Mouse (Mus musculus): Measurements from ENCODE around the gene Ppp1r12c. TPM values are rescaled to one million over a fixed set of nuclear protein-coding genes. Genes with fewer than 3 reads are reported as not detected.
A peak's percentile ranks its signal among the peaks of the same experiment; 100 is the strongest.
"Not testable (repeated sequence)": the region's sequence is repeated elsewhere in the genome, so short reads cannot be mapped to it uniquely, and the experiment has no call there.

Ppp1r12c gene
- 100 to 1,000 TPM; 106 to 112 TPM for total RNA-seq (2021)
- long read RNA-seq, experiment 1, transcript Ppp1r12c-202 (22 exons, 2,667 nt) = minor isoform, 24 of 128 reads
- long read RNA-seq, experiment 1, transcript Ppp1r12c-201 (22 exons, 2,983 nt) = major isoform, 46 of 128 reads
- long read RNA-seq, experiment 1, partial matches to known transcripts = 11 of 128 reads
- long read RNA-seq, experiment 1, other reads (novel, unspliced or antisense) = 46 of 128 reads
- long read RNA-seq, experiment 2, transcript Ppp1r12c-202 (22 exons, 2,667 nt) = minor isoform, 42 of 281 reads
- long read RNA-seq, experiment 2, transcript Ppp1r12c-201 (22 exons, 2,983 nt) = major isoform, 138 of 281 reads
- long read RNA-seq, experiment 2, partial matches to known transcripts = 21 of 281 reads
- long read RNA-seq, experiment 2, other reads (novel, unspliced or antisense) = 79 of 281 reads

DNA sequence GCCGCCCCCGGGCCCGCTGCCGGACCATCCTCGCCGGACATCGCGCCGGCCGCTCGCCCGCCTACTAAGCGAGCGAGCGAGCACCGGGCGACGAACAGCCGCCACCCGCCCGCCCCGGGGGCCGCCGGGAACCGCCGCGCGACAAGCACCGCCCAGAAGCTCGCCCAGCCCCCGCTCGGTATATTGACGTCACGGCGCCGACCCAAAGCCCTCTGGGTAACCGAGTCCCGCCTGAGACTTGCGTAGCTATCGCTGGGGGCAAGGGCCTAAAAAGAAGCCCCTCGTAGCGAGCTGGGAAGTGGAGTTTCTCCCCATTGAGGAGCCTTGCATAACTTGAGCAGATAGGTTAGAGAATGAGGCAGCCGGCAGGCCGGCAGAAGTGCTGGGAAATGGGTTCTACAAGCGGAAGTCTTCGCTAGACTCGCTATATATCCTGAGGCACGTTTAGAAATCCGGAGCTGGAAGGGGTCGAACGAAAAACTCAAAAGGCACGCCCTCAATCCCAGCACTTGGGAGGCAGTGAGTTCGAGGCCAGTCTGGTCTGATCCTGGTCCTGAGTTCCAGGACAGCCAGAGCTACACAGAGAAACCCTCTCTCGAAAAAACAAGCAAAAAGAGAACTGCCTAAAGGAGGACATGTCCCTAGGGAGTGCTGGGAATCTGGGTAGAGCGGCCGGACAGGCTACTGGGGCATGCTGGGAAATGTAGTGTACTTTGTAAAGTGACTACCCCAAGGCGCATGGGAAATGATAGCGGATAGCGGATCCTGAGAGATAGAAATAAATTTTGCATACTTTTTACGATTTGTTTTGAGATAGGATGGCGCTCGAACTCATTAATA, at the start of gene Ppp1r12c:
Ppp1r12c (minus strand) TSS at position 123 of the 840 bp plus-strand sequence.
- DNase-seq (ENCODE audit: low spot score in 2 of 2) = peak; percentile 88

DNA sequence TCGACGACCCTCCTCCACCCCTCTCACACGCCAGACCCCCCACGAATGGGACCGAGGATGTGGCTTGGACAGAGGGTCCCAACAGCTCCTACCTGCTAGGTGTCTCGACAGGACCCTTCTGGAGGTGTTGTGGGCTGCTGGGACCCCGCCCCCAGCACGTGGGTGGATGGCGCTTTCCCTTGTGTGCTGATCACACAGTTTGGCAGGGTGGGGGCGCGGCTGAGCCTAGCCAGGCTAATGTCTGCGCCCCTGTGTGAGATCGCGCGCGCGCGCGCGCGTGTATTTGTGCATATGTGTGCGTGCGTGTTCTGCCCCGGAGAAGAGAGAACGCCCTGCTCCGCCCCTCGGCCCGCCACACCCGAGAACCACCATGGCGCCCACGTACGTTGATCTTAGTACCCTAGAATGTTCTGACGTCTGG, 45.8 kb upstream of the Ppp1r12c start, which contains the start of gene Syt5:
Syt5 (minus strand) TSS at position 321 of the 421 bp plus-strand sequence.
- DNase-seq (ENCODE audit: low spot score in 2 of 2) = no peak

DNA sequence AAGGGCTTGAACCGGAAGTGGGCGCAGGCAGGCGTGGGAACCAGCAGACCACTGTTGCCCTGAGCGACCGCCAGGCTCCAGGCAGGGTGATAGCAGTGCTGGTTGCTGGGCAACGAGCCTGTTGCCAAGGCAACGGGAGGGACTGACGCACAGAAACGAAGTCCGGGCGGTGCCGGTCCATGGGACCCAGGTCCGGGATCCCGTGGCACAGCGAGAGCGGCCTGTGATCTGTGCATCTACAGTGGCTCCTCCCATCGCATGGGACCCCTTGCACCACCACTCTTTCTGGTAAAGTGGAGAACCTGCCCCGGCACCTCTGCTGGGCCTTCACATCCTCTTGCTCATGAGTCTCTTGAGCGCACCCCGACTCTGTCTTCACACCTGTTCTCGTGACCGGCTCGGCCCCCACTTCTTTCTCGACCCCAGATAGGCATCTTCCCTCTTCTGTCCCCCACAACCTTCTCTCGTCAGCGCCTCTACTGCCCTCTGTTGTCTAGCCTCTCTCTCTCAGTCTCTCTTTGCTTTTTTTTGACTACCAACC, 45.2 kb upstream of the Ppp1r12c start:
- DNase-seq (ENCODE audit: low spot score in 2 of 2) = peak in 1 of 2 experiments; percentile 44

DNA sequence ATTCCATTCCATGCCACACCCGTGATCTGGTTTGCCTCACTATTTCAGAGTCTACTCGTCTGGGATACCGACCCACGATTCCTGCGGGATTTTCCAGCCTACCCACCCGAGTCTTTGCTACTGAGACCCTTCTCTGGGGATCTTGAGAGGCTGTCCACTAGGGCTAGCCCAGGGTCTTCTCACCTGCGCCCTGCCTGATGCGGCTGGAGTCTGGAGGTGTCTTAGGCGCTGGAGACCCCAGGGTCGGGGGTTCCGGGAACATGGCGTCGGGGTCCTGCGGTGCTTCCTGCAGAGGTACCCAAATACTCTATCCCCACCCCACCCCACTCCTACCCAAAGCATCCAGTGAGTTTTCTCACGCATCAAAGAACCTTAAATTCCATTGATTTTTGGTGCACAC, 44.6 kb upstream of the Ppp1r12c start:
- DNase-seq (ENCODE audit: low spot score in 2 of 2) = no peak

DNA sequence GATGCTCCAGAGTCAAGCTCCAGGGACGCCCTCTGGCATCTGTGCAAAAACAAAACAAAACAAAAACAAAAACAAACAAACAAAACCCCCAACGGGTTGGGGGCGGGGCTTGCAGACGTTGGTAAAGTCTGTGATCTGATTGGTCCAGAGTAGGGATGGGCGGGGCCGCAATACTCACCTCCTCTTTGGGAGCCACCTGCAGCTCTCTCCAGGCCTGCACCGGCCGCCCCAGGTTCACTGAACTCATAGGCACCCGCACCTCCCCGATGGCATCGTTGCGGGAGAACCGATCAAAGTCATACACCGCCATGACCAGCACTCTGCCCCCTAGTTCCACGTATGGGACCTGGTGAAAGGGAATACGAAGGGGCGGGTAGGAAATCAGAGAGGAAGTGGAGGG, 40.5 kb upstream of the Ppp1r12c start:
- DNase-seq (ENCODE audit: low spot score in 2 of 2) = no peak

DNA sequence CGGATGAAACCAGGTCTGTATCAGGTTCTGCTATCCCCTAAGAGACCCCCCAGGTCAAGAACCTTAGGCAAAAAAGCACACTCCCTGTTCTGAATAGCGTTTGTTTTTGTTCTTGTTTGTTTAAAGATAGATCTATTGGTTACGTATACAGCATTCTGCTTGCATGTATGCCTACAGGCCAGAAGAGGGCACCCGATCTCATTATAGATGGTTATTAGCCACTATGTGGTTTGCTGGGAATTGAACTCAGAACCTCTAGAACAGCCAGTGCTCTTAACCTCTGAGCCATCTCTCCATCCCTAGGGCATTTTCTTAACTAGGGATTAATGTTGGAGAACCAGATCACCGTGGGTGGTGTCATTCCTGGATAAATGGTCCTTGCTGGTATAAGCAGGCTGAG, 39.9 kb upstream of the Ppp1r12c start:
- DNase-seq (ENCODE audit: low spot score in 2 of 2) = no peak

DNA sequence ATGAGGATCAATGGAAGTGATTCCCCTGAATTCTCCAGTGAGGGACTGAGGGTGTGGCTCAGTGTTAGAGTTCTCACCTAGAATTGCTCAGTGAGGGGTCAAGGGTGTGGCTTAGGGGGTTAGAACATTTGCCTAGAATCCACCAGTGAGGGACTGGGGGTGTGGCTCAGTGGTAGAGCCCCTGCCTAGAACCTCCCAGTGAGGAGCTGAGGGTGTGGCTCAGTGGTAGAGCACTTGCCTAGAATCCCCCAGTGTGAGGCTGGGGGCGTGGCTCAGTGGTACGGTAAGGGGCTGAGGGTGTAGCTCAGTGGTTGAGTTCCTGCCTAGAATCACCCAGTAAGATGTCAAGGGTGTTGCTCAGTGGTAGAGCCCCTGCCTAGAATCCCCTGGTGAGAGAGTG, 37.5 kb upstream of the Ppp1r12c start:
- DNase-seq (ENCODE audit: low spot score in 2 of 2) = no peak

DNA sequence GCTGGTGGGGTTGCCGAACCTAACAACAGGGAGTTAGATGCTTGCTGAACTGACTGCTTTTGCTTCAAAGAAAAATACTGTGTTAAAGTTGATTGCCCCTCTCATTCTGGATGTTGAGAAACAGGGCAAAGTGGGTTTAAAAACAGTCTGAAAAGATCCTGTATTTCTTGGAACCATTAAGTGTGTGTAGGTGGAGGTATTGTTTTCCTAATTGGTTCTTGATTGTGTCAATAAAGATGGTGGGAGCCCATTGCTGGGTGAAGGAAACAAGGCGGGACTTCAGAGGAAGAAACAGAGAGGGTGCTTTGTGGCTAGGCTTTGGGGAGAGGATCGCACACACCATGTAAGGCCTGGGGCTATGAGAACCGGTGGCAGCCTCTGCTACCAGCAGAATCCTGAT, 35.7 kb upstream of the Ppp1r12c start:
- no peak for DNase-seq (ENCODE audit: low spot score in 2 of 2)

DNA sequence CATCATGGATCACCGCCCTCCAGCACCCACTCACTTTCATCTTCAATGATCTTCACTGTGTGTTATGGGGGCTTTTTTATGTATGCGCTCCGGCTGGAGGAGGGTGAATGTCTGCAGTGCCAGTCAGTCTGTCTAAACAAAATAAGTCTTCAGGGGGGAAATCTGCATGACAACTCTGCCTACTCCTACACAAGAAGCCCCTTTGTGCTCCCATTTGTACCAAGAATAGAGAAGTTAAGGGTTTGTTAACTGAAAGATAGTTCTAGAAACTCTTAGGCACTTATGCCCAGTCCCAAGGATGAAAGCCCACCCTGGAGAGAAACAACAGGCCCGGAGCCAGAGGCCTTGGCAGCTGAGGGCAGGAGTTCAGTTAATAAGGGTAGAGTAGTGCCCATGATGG, 34.9 kb upstream of the Ppp1r12c start:
- DNase-seq (ENCODE audit: low spot score in 2 of 2) = no peak

DNA sequence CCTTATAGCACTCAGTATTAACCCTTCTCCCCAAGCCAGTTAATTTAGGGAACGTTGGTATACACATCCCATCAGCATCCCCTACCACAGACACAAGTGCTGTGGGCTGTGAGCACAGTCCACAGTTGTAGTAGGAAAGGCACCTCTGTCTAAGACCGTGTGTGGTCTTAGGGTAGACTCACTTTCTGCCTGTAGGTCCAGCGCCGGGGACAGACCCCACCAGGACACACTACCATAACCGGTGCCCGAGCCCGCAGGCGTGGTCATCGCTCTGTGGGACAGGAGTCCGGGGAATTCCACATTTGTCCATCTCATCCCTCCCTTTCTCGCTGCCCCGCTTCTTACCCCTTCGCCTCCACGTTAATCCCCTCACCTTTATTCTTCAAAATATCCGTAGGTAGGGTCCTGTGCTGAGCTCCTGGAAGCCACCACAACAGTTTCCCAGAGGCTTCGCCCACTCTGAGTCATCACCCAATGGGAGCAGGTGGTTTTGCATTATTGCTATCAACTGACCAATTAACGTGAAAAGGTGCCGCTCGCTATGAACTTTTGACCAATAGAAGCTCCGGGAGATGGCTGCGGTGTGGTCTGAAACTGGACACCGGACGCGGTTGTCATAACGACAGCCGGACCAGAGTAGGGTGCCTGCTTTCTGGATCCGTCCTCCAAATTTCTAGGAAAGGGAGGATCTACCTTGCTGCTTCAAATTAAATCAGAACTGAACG, 30.7 kb upstream of the Ppp1r12c start, which contains the start of gene Dnaaf3:
Dnaaf3 (minus strand) TSS at position 449 of the 725 bp plus-strand sequence.
- DNase-seq (ENCODE audit: low spot score in 2 of 2) = peak in 1 of 2 experiments; percentile 57

DNA sequence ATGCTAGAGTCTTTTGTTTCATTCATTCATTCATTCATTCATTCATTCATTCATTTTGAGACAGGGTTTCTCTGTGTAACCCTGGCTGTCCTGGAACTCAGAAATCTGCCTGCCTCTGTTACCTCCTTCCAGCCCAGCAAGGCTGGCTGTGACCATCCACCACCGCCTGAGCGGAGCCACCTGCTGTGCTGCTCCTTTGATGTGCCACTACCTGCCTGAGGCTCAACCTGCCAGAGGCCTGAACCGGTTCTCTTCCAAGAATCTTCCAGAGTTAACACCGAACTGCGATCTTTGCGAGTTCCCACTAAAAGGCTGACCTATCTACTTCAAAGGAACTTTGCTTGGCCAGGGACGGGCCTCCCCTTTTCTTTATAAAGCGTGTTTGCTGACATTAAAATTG, 28.7 kb upstream of the Ppp1r12c start:
- not testable (repeated sequence) for DNase-seq (ENCODE audit: low spot score in 2 of 2)

DNA sequence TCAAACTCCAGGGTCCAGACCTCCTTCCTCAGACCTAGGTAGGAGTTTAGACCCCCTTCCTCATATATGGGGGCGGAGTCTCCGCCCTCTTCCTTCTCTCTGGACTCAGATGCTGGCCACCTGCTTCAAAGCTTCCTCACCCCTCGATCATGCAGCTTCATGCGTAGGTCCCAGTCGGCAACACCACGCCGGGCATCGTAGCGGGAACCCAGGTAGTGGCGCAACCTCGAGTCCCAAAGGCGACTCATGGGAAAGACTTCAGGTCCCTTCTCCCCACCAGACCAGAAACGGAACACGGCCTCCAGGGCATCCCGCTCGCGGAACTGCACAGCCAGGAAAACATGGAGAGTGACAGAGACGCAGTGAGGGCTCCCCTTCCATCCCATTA, 25.8 kb upstream of the Ppp1r12c start:
- DNase-seq (ENCODE audit: low spot score in 2 of 2) = no peak

DNA sequence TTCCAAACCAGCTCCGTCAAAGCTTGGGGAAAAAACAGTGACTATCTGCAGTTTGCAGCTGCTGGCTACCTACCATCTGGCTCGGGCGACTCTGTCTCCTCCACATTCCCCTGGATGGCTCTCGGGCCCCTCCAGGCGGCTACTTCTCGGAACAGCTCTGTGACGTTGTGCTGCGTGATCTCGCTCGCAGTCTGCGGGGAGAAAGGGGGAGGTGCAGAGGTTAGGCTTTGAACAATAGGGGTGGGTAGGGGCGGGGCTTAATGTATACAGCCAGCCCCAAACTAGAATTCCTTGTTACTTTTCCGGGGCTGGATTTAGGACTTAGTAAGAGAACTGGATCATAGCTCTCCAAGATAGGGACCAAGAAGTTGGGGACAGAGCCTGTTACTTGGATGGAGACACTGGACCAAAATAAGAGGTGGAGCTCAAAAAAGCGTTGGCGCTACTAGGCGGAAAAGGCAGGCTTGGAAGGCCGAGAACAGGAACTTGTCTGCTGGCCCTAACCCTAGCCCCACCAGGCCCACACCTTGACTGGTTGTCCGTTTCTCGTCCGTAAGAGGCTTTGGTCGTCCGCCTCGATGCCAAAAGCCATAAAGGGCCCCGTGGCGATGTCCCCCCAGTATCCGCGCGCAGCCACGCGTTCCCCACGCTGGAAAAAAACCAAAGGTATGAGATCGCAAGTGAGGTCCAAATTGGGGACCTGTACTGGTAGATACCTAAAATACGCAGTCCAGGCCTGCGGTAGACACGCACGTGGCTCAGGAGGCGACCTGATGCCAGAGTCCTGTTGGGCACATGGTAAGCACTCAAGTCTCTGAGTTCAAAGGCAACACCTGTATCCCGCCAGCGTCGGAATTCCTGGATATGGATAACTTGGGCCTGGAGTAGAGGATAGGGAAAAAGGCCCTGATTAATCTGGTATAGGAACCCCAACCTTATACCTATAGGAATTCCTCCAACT, 25.1 kb upstream of the Ppp1r12c start:
- DNase-seq (ENCODE audit: low spot score in 2 of 2) = peak in 1 of 2 experiments; percentile 32

DNA sequence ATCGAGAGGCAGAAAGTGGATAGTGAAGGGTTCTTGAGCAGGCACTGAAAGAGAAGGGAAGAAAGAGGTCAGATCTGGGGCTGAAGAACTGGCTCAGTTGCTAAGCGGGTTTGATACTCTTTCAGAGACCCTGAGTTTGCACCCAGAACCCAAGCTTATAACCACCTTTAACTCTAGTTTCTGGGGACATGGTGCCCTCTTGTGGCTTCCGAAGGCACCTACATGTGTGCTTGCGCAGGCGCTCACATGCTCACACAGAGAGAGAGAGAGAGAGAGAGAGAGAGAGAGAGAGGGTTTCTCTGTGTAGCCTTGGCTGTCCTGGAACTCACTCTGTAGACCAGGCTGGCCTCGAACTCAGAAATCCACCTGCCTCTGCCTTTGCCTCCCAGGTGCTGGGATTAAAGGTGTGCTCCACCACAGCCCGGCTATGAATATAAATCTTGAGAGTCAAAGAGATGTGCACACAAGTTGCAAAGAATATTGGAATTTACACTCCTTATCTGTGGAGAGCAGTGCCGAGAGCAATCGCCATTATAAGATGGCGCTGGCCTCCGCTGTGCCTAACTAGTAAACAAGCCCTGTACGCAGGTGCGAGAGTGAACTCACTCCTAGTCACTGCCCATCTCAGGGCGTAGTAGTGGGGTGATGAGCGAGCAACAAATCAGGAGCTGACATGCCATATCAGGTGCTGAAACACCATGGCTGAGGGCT, 22.9 kb upstream of the Ppp1r12c start, which contains the start of gene Tnni3:
Tnni3 (minus strand) TSS at position 18 of the 711 bp plus-strand sequence.
- not testable (repeated sequence) for DNase-seq (ENCODE audit: low spot score in 2 of 2)

DNA sequence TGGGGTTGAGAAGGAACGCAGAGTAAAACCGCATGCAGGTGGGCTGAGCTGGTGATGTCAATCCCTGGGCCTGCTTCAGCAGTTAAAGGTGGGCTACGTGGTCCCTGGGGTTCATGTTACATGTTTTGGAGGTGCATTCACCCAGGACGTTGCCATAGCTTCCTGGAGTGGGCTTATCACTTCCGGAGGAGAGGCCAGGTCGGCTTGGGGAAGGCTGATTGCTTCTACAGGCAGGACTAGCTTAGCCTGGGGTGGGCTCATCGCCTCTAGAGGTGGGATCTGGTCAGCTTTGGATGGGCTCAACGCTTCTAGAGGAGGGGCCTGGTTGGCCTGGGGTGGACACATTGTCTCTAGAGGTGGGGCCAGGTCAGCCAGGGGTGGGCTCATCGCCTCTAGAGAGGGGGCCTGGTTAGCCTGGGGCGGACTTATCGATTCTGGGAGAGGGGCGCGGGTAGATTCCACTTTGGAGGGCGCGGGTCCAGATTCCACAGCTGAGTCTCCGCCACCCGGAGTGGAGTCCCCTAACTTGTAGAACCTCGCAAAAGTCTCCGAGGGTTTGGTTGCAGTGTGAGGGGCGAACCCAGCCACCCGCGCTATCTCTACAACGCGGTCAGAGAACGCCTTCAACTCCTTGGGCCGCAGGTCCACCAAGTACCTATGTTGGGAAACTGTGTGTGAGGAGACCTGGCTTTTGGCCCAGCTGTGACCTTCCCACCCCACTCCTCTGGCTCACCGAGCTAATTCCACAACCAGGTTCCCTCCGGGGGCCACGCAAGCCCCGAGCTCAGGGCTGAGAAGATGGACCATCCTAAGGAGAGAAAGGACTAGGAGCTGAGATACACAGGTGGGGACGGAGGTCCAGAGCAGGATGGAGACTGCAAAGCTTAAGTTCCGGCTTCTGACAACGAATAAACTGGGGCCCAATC, 22.0 kb upstream of the Ppp1r12c start:
- DNase-seq (ENCODE audit: low spot score in 2 of 2) = no peak

DNA sequence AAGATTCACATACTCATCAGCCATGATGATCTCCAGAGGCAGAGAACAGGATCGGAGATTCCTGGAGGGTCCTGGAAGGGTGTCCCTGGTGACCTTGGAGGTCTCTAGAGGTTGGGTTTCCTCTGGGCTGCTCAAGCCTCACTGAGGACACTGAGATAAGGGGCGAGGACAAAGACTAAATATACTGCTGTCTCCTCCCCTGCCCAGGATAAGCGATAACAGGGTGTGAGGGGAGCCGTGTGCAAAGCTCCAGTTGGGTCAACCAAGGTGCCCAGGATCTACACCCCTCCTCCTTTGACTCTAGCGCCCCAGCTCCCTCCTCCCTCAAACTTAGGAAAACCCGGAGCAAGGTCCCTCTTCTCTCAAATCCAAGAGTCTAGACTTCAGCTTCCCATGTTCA, 20.8 kb upstream of the Ppp1r12c start:
- no peak for DNase-seq (ENCODE audit: low spot score in 2 of 2)

DNA sequence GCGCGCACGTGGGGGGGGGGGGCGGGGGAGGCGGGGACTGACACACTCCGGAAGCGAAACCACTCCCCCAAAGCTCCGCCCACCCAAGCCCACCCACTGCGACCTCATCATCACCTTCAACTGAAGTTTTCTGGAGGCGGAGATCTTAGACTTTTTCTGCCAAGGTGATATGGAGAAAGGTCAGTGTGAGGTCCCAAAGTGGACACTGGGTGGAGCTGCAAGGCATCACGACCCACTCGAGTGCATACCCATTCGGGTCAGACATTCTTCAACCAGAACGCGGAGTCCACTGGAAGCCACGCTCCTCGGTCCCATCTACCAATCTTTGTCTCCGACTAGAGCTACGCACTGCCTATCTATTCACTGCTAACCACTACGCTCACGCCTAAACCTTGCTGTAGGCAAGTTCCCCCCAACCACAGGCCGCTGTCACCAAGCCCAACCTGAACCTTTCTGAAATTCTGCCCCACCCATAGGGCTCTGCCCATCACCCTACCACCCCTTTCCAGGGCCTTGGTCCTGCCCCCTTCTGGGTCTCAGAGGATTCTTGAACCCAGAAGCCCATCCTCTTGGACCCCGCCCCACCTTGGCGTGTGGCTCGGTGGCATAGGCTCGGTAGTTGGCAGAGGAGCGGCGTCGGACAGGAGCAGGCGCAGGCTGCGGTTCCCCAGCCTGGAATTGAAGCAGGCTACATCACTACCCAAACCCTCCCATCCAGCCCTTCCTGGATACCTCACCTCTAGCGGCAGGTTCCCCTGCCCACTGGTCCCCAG, 19.9 kb upstream of the Ppp1r12c start:
- no peak for DNase-seq (ENCODE audit: low spot score in 2 of 2)
